Mouse (Mus musculus) forebrain, embryonic 11.5 days (tissue): ENCODE results near the gene Slc35a5. TPM values are rescaled to one million over a fixed set of nuclear protein-coding genes. Genes with fewer than 3 reads are reported as not detected.

Experiments used
- ATAC-seq: fragments of 200-750 bp; cut with Nextera tagmentation; replicated peaks from 2 replicates; pipeline ENCODE4 v1.8.0; 2017; ENCODE audit warnings: moderate TSS enrichment; ENCODE audit not compliant: low FRiP score
- DNase-seq: peaks from one replicate; pipeline ENCODE4 v3.0.0-alpha.2; 2017; ENCODE audit warnings: low spot score
- H3K27ac ChIP-seq: fragments of 300-500 bp; sonication (generic); 2 replicates; pipeline ENCODE4 v1.5.1; 2014; ENCODE audit warnings: low read depth, low read length
- H3K27me3 ChIP-seq: fragments of 300-500 bp; sonication (generic); 2 replicates; pipeline ENCODE4 v1.6.1; 2014; ENCODE audit warnings: mild to moderate bottlenecking, low read length, mixed read lengths; ENCODE audit not compliant: control insufficient read depth, insufficient read depth
- H3K36me3 ChIP-seq: fragments of 300-500 bp; sonication (generic); 2 replicates; pipeline ENCODE4 v1.6.1; 2014; ENCODE audit warnings: mild to moderate bottlenecking, low read length, moderate library complexity, mixed read lengths; ENCODE audit not compliant: control insufficient read depth, insufficient read depth
- H3K4me1 ChIP-seq: fragments of 300-500 bp; sonication (generic); replicated peaks from 2 replicates; pipeline ENCODE4 v1.6.1; 2014; ENCODE audit warnings: low read length, mixed read lengths; ENCODE audit not compliant: control insufficient read depth, insufficient read depth
- H3K4me2 ChIP-seq: fragments of 300-500 bp; sonication (generic); 2 replicates; pipeline ENCODE4 v1.6.1; 2014; ENCODE audit warnings: low read depth, mild to moderate bottlenecking, low read length, moderate library complexity, mixed read lengths; ENCODE audit not compliant: severe bottlenecking
- H3K4me3 ChIP-seq: fragments of 300-500 bp; sonication (generic); 2 replicates; pipeline ENCODE4 v1.5.1; 2014; ENCODE audit warnings: low read depth, low read length
- H3K9ac ChIP-seq: fragments of 300-500 bp; sonication (generic); 2 replicates; pipeline ENCODE4 v1.6.1; 2014; ENCODE audit warnings: low read length
- H3K9me3 ChIP-seq: fragments of 300-500 bp; sonication (generic); 2 replicates; pipeline ENCODE4 v1.6.1; 2016; ENCODE audit warnings: low read length, mixed read lengths; ENCODE audit not compliant: control insufficient read depth
- WGBS: fragments of 180-500 bp; shearing (Covaris S2); extraction: QIAGEN DNeasy Blood & Tissue Kit; methylation state at CpG from one replicate; pipeline ENCODE4 v1.1.7; 2014; 5-methylcytosine and 5-hydroxymethylcytosine counted together
- polyA plus RNA-seq: library from polyadenylated mRNA; unstranded; fragments of >200 nt; fragmentation: Nextera tagmentation; extraction: Ambion mirVana; gene quantifications from 2 replicates; pipeline ENCODE4 v1.2.1, GENCODE M21; 2014

The Slc35a5 gene
- polyA plus RNA-seq, 1 experiment from 2014 or later, result 14.9 TPM

GRCm38 (mm10) chr16:45159389-45159716 lies 847 bp upstream of the Slc35a5 start:
- H3K9ac ChIP-seq, result peak overlapping the region; percentile 82
- H3K4me1 ChIP-seq, result peaks cover 4% of the 10 kb centered on the region; the same call in 1 of the 2 replicates
- no peaks in the 10 kb centered on the region for H3K9me3 ChIP-seq
- no peaks in the 10 kb centered on the region for H3K36me3 ChIP-seq
- H3K27me3 ChIP-seq, result no peaks in the 10 kb centered on the region
- WGBS, result 8% methylated on average over 11 of the region's 11 CpGs
- H3K4me3 ChIP-seq, result peak overlapping the region; percentile 80
- peak overlapping the region; percentile 78; the same call in 1 of the 2 replicates for H3K27ac ChIP-seq
- ATAC-seq (no peak), DNase-seq (no peak)
- H3K4me2 ChIP-seq, result peak overlapping the region; percentile 68

GRCm38 (mm10) chr16:45158136-45158521 lies 377 bp downstream of the Slc35a5 start:
- Histone ChIP-seq H3K27me3 (no peaks in the 10 kb centered on the region), H3K4me1 (peaks cover 4% of the 10 kb centered on the region; the same call in 1 of the 2 replicates), H3K4me3 (peak overlapping the region; percentile 80), H3K9me3 (no peaks in the 10 kb centered on the region), H3K36me3 (no peaks in the 10 kb centered on the region), H3K27ac (peak overlapping the region; percentile 81; the same call in 1 of the 2 replicates), H3K9ac (peak overlapping the region; percentile 82), H3K4me2 (peak overlapping the region; percentile 86)
- ATAC-seq, result peak; percentile 74
- 1% methylated on average over 20 of the region's 20 CpGs for WGBS
- DNase-seq, result peak; percentile 85

- H3K9ac ChIP-seq, result no peak overlapping the region
- peaks cover 2% of the 10 kb centered on the region; the same call in 1 of the 2 replicates for H3K36me3 ChIP-seq
- H3K9me3 ChIP-seq, result no peaks in the 10 kb centered on the region
- H3K27ac ChIP-seq, result no peak overlapping the region
- 97% methylated on average over 3 of the region's 3 CpGs for WGBS
- peaks cover 4% of the 10 kb centered on the region; the same call in 1 of the 2 replicates for H3K4me1 ChIP-seq
- H3K4me3 ChIP-seq, result no peak overlapping the region
- DNase-seq (no peak), ATAC-seq (no peak)
- H3K27me3 ChIP-seq, result no peaks in the 10 kb centered on the region
- no peak overlapping the region for H3K4me2 ChIP-seq
Measured at GRCm38 (mm10) chr16:45154741-45155250, 3.7 kb downstream of the Slc35a5 start.

GRCm38 (mm10) chr16:45148488-45149082 lies 9.9 kb downstream of the Slc35a5 start:
- Histone ChIP-seq H3K27me3 (no peaks in the 10 kb centered on the region), H3K36me3 (peaks cover 6% of the 10 kb centered on the region; the same call in 1 of the 2 replicates), H3K4me2 (no peak overlapping the region), H3K4me3 (no peak overlapping the region), H3K9ac (no peak overlapping the region), H3K9me3 (no peaks in the 10 kb centered on the region), H3K4me1 (no peaks in the 10 kb centered on the region), H3K27ac (no peak overlapping the region)
- ATAC-seq (no peak), DNase-seq (no peak)
- 94% methylated on average over 10 of the region's 10 CpGs for WGBS

GRCm38 (mm10) chr16:45145119-45145518 lies 13.4 kb downstream of the Slc35a5 start:
- Histone ChIP-seq H3K4me3 (no peak overlapping the region), H3K9ac (no peak overlapping the region), H3K36me3 (peaks cover 4% of the 10 kb centered on the region; the same call in 1 of the 2 replicates), H3K4me1 (no peaks in the 10 kb centered on the region), H3K27me3 (no peaks in the 10 kb centered on the region), H3K4me2 (no peak overlapping the region), H3K9me3 (no peaks in the 10 kb centered on the region), H3K27ac (no peak overlapping the region)
- ATAC-seq (no peak), DNase-seq (no peak)
- WGBS, result 97% methylated on average over 6 of the region's 6 CpGs

GRCm38 (mm10) chr16:45142565-45142964 lies 15.9 kb downstream of the Slc35a5 start:
- Histone ChIP-seq H3K9me3 (no peaks in the 10 kb centered on the region), H3K9ac (no peak overlapping the region), H3K4me2 (no peak overlapping the region), H3K4me1 (no peaks in the 10 kb centered on the region), H3K27ac (no peak overlapping the region), H3K27me3 (no peaks in the 10 kb centered on the region), H3K36me3 (peaks cover 4% of the 10 kb centered on the region; the same call in 1 of the 2 replicates), H3K4me3 (no peak overlapping the region)
- ATAC-seq, result no peak
- DNase-seq, result no peak
- WGBS, result 90% methylated on average over 5 of the region's 5 CpGs

GRCm38 (mm10) chr16:45141711-45142110 lies 16.8 kb downstream of the Slc35a5 start:
- Histone ChIP-seq H3K27me3 (no peaks in the 10 kb centered on the region), H3K27ac (no peak overlapping the region), H3K9ac (no peak overlapping the region), H3K4me1 (no peaks in the 10 kb centered on the region), H3K4me2 (no peak overlapping the region), H3K9me3 (no peaks in the 10 kb centered on the region), H3K4me3 (no peak overlapping the region), H3K36me3 (peaks cover 4% of the 10 kb centered on the region; the same call in 1 of the 2 replicates)
- DNase-seq (no peak), ATAC-seq (no peak)
- WGBS, result 95% methylated on average over 5 of the region's 5 CpGs

GRCm38 (mm10) chr16:45127936-45128710 lies 30.4 kb downstream of the Slc35a5 start:
- DNase-seq (no peak), ATAC-seq (no peak)
- Histone ChIP-seq H3K9me3 (no peaks in the 10 kb centered on the region), H3K36me3 (no peaks in the 10 kb centered on the region), H3K9ac (no peak overlapping the region), H3K27me3 (no peaks in the 10 kb centered on the region), H3K4me3 (no peak overlapping the region), H3K4me1 (no peaks in the 10 kb centered on the region), H3K4me2 (no peak overlapping the region), H3K27ac (no peak overlapping the region)
- WGBS, result 93% methylated on average over 2 of the region's 2 CpGs
